Mouse (Mus musculus): ENCODE measurements around the gene Rnf19b.

Gene Rnf19b

GRCm38 (mm10) chr4:129120520-129121445, 62.7 kb downstream of the Rnf19b start:
- peak; percentile 87 for DNase-seq

- no peak for DNase-seq
Observed at GRCm38 (mm10) chr4:129121569-129122086, 63.6 kb downstream of the Rnf19b start, which contains the start of gene Hpca. Gene Hpca, minus strand, starts transcription at chr4:129122036.

- no peak for DNase-seq
Observed at GRCm38 (mm10) chr4:129122107-129122506, 64.0 kb downstream of the Rnf19b start.

GRCm38 (mm10) chr4:129122719-129123118, 64.6 kb downstream of the Rnf19b start:
- no peak for DNase-seq

- DNase-seq, result no peak
Observed at GRCm38 (mm10) chr4:129124652-129125146, 66.6 kb downstream of the Rnf19b start.

- no peak for DNase-seq
Observed at GRCm38 (mm10) chr4:129125736-129126451, 67.8 kb downstream of the Rnf19b start.

- DNase-seq, result no peak
Observed at GRCm38 (mm10) chr4:129128582-129129338, 70.7 kb downstream of the Rnf19b start.

GRCm38 (mm10) chr4:129129387-129129786, 71.3 kb downstream of the Rnf19b start:
- DNase-seq, result no peak

GRCm38 (mm10) chr4:129130149-129130548, 72.1 kb downstream of the Rnf19b start:
- DNase-seq, result peak; percentile 73

- peak; percentile 68 for DNase-seq
Observed at GRCm38 (mm10) chr4:129130755-129131303, 72.8 kb downstream of the Rnf19b start.

GRCm38 (mm10) chr4:129134799-129135585, 76.9 kb downstream of the Rnf19b start:
- DNase-seq, result peak; percentile 89

All from thymus, postnatal 4 days (tissue).